Mouse (Mus musculus) testis, adult 2 months (tissue): Measurements from ENCODE around the gene Nodal.

Source experiments
- CTCF ChIP-seq: fragments of 200-500 bp; IDR thresholded peaks from 2 replicates; pipeline ENCODE4 v1.5.1; 2012; ENCODE audit warnings: low read depth, mild to moderate bottlenecking, inconsistent platforms, low read length, moderate library complexity; ENCODE audit not compliant: control insufficient read depth, insufficient read depth, insufficient replicate concordance
- POLR2A ChIP-seq: fragments of 200-500 bp; IDR thresholded peaks from 2 replicates; pipeline ENCODE4 v1.6.1; 2012; ENCODE audit warnings: low read depth, mild to moderate bottlenecking, inconsistent platforms, low read length, moderate library complexity; ENCODE audit not compliant: control insufficient read depth

- no peak for TF ChIP-seq POLR2A
- TF ChIP-seq CTCF, result no peak
These were observed 56.6 kb downstream of the Nodal start for GRCm38 (mm10) chr10:61474344-61474743.
